Mouse (Mus musculus) liver, postnatal 0 days (tissue): Measurements from ENCODE around the gene Ccdc155. TPM values are rescaled to one million over a fixed set of nuclear protein-coding genes. Genes with fewer than 3 reads are reported as not detected.

Source experiments
- ATAC-seq: fragments of 200-750 bp; cut with Nextera tagmentation; 2 replicates; pipeline ENCODE4 v1.8.0; 2017; ENCODE audit warnings: mild to moderate bottlenecking, moderate library complexity
- DNase-seq: peaks from one replicate; pipeline ENCODE4 v3.0.0-alpha.2; 2016
- H3K27ac ChIP-seq: fragments of 300-500 bp; sonication (generic); 2 replicates; pipeline ENCODE4 v1.5.1; 2014; ENCODE audit warnings: antibody characterized with exemption, moderate library complexity, mild to moderate bottlenecking, low read depth
- H3K27me3 ChIP-seq: fragments of 300-500 bp; sonication (generic); 2 replicates; pipeline ENCODE4 v1.6.1; 2014; ENCODE audit warnings: low read length, control low read depth, mixed read lengths; ENCODE audit not compliant: insufficient read depth
- H3K36me3 ChIP-seq: fragments of 300-500 bp; sonication (generic); replicated peaks from 2 replicates; pipeline ENCODE4 v1.6.1; 2014; ENCODE audit warnings: mild to moderate bottlenecking, control low read depth, low read length, moderate library complexity, mixed read lengths; ENCODE audit not compliant: insufficient read depth
- H3K4me1 ChIP-seq: fragments of 300-500 bp; sonication (generic); 2 replicates; pipeline ENCODE4 v1.6.1; 2014; ENCODE audit warnings: antibody characterized with exemption, mild to moderate bottlenecking, control low read depth; ENCODE audit not compliant: insufficient read depth
- H3K4me2 ChIP-seq: fragments of 300-500 bp; sonication (generic); 2 replicates; pipeline ENCODE4 v1.6.1; 2014; ENCODE audit warnings: low read depth, mild to moderate bottlenecking, low read length, moderate library complexity, mixed read lengths
- H3K4me3 ChIP-seq: fragments of 300-500 bp; sonication (generic); 2 replicates; pipeline ENCODE4 v1.5.1; 2014; ENCODE audit warnings: low read depth, low read length
- H3K9ac ChIP-seq: fragments of 300-500 bp; sonication (generic); replicated peaks from 2 replicates; pipeline ENCODE4 v1.6.1; 2014; ENCODE audit warnings: mild to moderate bottlenecking, moderate library complexity
- H3K9me3 ChIP-seq: fragments of 300-500 bp; sonication (generic); 2 replicates; pipeline ENCODE4 v1.6.1; 2016; ENCODE audit warnings: mild to moderate bottlenecking, control low read depth, low read length, mixed read lengths
- CTCF ChIP-seq: sonication (generic); IDR thresholded peaks from 2 replicates; pipeline ENCODE4 v1.5.1; 2016; ENCODE audit warnings: antibody characterized with exemption, low read depth
- EP300 ChIP-seq: IDR thresholded peaks from 2 replicates; pipeline ENCODE4 v1.6.1; 2016; ENCODE audit warnings: antibody characterized with exemption, low read depth, mild to moderate bottlenecking
- WGBS: fragments of 180-500 bp; shearing (Covaris S2); extraction: QIAGEN DNeasy Blood & Tissue Kit; methylation state at CpG from one replicate; pipeline ENCODE4 v1.1.7; 2014; ENCODE audit not compliant: insufficient replicate concordance; 5-methylcytosine and 5-hydroxymethylcytosine counted together
- polyA plus RNA-seq: library from polyadenylated mRNA; unstranded; fragments of >200 nt; fragmentation: Nextera tagmentation; extraction: Ambion mirVana; gene quantifications from 2 replicates; pipeline ENCODE4 v1.2.1, GENCODE M21; 2015

The Ccdc155 gene
- polyA plus RNA-seq, 1 experiment from 2014 or later: not detected

DNA sequence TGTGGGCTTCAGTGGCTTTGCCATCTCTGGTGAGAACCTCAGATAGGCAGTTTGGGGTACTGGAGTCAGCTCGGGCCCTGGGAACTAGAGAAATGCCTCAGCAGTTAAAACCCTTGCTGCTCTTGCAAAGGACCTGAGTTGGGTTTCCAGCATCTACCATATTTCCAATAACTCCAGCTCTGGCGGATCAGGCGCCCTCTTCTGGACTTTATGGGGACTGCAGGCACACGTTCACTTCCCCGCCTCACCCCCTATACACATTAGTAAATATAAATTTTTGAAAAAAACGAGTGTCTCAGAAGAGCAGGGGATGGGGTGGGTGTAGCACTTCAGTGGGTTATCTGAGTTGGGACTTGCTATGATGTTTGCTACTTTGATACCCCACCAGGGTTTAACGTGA, 31.7 kb downstream of the Ccdc155 start:
- Histone ChIP-seq H3K4me2 (no peak overlapping the region), H3K36me3 (no peaks in the 10 kb centered on the region), H3K27me3 (peaks cover 68% of the 10 kb centered on the region), H3K27ac (no peak overlapping the region), H3K4me1 (no peaks in the 10 kb centered on the region), H3K9me3 (peaks cover 24% of the 10 kb centered on the region), H3K9ac (no peak overlapping the region), H3K4me3 (no peak overlapping the region)
- 54% methylated on average over 7 of the region's 7 CpGs for WGBS
- TF ChIP-seq EP300 (no peak), CTCF (peak; percentile 56)
- DNase-seq (peak; percentile 45), ATAC-seq (no peak)

DNA sequence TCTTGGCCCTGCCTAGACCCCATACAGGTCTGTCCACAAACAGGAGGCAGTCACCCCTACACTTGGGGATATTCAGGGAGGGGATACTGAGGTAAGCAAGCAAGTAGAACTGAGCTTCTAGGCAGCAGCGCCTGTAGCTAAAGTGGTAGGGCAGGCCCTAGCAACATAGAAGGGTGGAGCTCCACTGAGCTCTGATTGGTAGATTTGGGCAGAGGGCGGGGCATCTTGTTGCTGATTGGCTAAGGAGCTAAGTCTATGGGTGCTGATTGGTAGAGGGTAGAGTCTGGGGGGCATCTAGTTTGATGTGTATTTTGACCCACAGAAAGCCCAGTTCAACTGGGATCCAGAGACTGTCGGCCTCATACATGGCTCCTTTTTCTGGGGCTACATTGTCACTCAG, 35.2 kb downstream of the Ccdc155 start:
- no peak for DNase-seq
- Histone ChIP-seq H3K36me3 (no peaks in the 10 kb centered on the region), H3K4me2 (no peak overlapping the region), H3K9me3 (peaks cover 24% of the 10 kb centered on the region), H3K9ac (no peak overlapping the region), H3K27ac (no peak overlapping the region), H3K27me3 (peaks cover 68% of the 10 kb centered on the region), H3K4me1 (no peaks in the 10 kb centered on the region), H3K4me3 (no peak overlapping the region)
- no peak for ATAC-seq
- WGBS: 87% methylated on average over 3 of the region's 3 CpGs
- TF ChIP-seq CTCF (no peak), EP300 (no peak)

DNA sequence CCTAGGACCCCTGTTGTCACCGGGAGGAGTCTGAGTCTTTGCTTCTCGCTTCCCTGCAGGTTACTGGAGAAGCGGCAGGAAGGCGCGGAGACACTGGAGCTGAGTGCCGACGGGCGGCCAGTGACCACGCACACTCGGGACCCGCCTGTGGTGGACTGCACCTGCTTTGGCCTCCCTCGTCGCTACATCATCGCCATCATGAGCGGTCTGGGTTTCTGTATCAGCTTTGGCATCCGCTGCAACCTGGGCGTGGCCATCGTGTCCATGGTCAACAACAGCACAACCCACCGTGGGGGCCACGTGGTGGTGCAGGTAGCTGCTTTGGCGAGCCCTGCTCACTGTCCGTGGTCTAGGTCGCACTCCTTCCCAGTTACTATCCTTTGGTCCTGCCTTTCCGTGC, 36.0 kb downstream of the Ccdc155 start:
- Histone ChIP-seq H3K9ac (no peak overlapping the region), H3K9me3 (peaks cover 24% of the 10 kb centered on the region), H3K4me1 (peaks cover 5% of the 10 kb centered on the region), H3K4me3 (no peak overlapping the region), H3K36me3 (no peaks in the 10 kb centered on the region), H3K27me3 (peaks cover 69% of the 10 kb centered on the region), H3K4me2 (no peak overlapping the region), H3K27ac (no peak overlapping the region)
- ATAC-seq (no peak), DNase-seq (no peak)
- TF ChIP-seq EP300 (no peak), CTCF (no peak)
- 8% methylated on average over 24 of the region's 24 CpGs for WGBS

DNA sequence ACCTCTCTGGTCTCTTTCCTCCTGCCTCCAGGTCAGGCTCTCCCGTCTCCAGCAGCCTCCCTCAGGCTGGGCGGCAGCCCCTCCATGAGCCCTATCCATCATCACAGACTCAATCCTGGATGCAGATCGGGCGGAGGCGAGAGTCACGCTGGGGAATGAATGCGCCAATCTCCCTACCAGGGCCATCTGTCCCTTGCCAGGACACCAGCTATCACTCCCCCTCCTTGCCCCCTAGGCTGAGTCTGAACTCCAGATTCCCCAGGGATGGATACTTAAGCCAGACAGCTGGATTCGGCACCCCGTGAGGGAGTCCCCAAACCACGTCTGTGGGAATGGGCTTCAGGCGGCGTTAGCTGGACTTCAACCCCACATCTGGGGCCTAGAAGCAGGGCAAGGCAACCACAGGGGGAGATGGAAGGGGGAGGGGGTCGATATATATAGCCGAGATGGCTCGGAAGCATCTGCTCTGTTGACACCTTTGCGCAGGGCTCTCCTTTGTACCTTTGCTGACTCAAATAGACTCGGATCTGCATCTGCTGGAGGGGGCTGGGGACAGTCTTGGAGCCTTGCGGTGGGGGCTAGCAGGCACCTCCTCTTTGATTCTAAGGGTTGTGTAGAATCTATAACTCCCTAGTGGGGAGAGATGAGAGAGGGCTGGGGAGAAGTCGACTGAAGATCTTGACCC, 36.8 kb downstream of the Ccdc155 start:
- Histone ChIP-seq H3K4me3 (no peak overlapping the region), H3K4me1 (peaks cover 7% of the 10 kb centered on the region), H3K9me3 (peaks cover 22% of the 10 kb centered on the region), H3K4me2 (no peak overlapping the region), H3K9ac (no peak overlapping the region), H3K36me3 (no peaks in the 10 kb centered on the region), H3K27ac (no peak overlapping the region), H3K27me3 (peaks cover 76% of the 10 kb centered on the region)
- no peak for ATAC-seq
- TF ChIP-seq EP300: no peak
- TF ChIP-seq CTCF: no peak
- 4% methylated on average over 19 of the region's 19 CpGs for WGBS
- no peak for DNase-seq

DNA sequence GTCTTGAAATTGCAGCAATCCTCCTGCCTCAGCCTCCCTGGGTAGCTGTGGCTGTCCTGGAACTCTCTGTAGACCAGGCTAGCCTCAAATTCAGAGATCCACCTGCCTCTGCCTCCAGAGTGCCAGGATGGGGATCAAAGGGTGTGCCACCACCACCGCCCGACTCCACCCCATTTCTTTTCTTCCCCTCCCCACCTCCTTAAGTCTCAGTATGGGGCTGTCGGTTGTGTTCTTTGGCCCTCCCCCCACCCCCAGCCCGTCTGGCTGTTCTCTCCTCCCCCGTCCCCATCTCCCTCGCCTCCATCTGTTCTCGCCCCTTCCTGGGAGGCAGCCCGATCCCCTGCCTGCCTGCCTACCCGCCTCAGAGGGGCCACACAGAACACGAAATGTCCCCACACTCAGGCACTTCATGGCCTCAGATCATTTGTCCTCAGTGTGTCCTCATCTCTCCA, 37.7 kb downstream of the Ccdc155 start:
- Histone ChIP-seq H3K36me3 (no peaks in the 10 kb centered on the region), H3K4me3 (no peak overlapping the region), H3K9ac (no peak overlapping the region), H3K27ac (no peak overlapping the region), H3K27me3 (peaks cover 80% of the 10 kb centered on the region), H3K4me1 (peaks cover 12% of the 10 kb centered on the region), H3K4me2 (no peak overlapping the region), H3K9me3 (peaks cover 21% of the 10 kb centered on the region)
- WGBS: 28% methylated on average over 9 of the region's 10 CpGs
- ATAC-seq (no peak), DNase-seq (no peak)
- TF ChIP-seq EP300: no peak
- TF ChIP-seq CTCF: no peak

DNA sequence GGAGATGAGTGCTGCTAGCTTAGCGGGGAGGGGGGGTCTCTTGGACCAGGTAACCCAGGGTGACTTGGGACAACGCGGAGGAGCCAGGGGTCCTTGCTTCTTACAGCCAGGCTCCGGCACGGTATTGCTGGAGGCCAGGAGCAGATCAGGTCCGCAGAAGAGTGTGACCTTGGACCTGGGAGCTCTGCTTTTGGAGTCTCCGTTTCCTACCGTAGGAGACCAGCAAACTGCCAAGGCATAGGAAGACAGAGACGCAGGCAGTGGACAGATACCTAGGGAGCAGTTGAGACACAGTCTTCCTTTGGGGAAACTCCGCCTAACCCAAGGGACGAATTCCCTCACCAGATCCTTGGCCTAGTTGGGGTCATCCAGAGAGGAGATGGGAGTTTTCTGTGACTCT, 39.0 kb downstream of the Ccdc155 start:
- TF ChIP-seq CTCF (no peak), EP300 (no peak)
- Histone ChIP-seq H3K4me3 (no peak overlapping the region), H3K9me3 (peaks cover 21% of the 10 kb centered on the region), H3K4me1 (peaks cover 15% of the 10 kb centered on the region), H3K4me2 (no peak overlapping the region), H3K36me3 (no peaks in the 10 kb centered on the region), H3K27me3 (peaks cover 76% of the 10 kb centered on the region), H3K9ac (no peak overlapping the region), H3K27ac (no peak overlapping the region)
- DNase-seq: no peak
- ATAC-seq: no peak
- 50% methylated on average over 11 of the region's 11 CpGs for WGBS
